Mouse (Mus musculus) E14TG2a.4 (cell line): Measurements from ENCODE around the gene Rab35.

Experiments
- CTCF ChIP-seq: conservative IDR thresholded peaks from 2 replicates; pipeline ENCODE4 v1.5.1; 2014; ENCODE audit warnings: low read length
- NANOG ChIP-seq: IDR thresholded peaks from 2 replicates; pipeline ENCODE4 v1.6.1; 2014; ENCODE audit warnings: borderline replicate concordance, low read length, mixed read lengths
- POU5F1 ChIP-seq: IDR thresholded peaks from 2 replicates; pipeline ENCODE4 v1.6.1; 2014; ENCODE audit warnings: low read length, borderline replicate concordance

DNA sequence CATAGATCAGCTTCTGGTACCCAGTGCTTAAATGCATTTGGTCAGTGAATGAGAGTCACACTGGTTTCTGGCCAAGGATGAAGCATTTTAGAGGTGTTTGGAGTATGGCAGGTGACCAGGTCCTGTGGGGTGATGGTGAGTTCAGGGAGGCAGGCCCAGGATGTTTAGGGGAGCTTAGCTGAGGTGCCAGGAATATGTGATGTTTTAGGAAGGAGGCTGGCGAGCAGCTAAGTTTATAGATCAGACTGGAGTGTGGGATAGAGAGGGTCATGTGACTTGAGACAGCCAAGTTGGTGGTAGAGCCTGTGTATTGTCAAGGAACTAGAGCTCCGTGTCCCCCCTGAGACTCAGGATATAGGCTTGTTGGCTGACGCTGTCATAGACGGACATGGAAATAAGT, 1.4 kb downstream of the Rab35 start:
- TF ChIP-seq CTCF: no peak
- TF ChIP-seq POU5F1: no peak
- no peak for TF ChIP-seq NANOG
